9 mouse cellular contexts compared by ENCODE assay signal in genomic region chr10:68318438-68318979, GRCm38 (mm10). TPM values are rescaled to one million over a fixed set of nuclear protein-coding genes. Genes with fewer than 3 reads are reported as not detected.
DNase-seq lines count a peak whose midpoint lies in the region; ATAC-seq and TF ChIP-seq lines count a peak whose summit lies in the region.
"Had no signal": no experiment of that assay in that cellular context is flagged by ENCODE, and none has a peak within 500 bp of the region (broad histone marks: within the 10 kb centered on the region; RNA-seq: fewer than 3 reads in every experiment).

No protein-coding gene starts in this region.

- TF ChIP-seq CTCF in kidney, postnatal 0 days (IDR thresholded peaks at IDR 0.05; ENCODE audit: low read depth): no peak

- H3K4me2 ChIP-seq in kidney, embryonic 14.5 days (replicated peaks; ENCODE audit: low read depth, low read length): no peak overlapping the region
- H3K4me2 ChIP-seq in kidney, postnatal 0 days (ENCODE audit: low read length): no peak overlapping the region
- H3K4me2 ChIP-seq: hindbrain, embryonic 13.5 days had no signal

- peak overlapping the region; percentile 71; the same call in 1 of the 2 replicates for H3K27ac ChIP-seq in kidney, embryonic 14.5 days (ENCODE audit: low read depth, low read length)
- peak overlapping the region; percentile 81 for H3K27ac ChIP-seq in kidney, postnatal 0 days
- H3K27ac ChIP-seq: hindbrain, embryonic 13.5 days had no signal

- no peaks in the 10 kb centered on the region for H3K9me3 ChIP-seq in kidney, embryonic 14.5 days (ENCODE audit: control insufficient read depth, low read length)
- H3K9me3 ChIP-seq in kidney, postnatal 0 days (replicated peaks; ENCODE audit: low read length): no peaks in the 10 kb centered on the region
- H3K9me3 ChIP-seq: hindbrain, embryonic 13.5 days had no signal

- no peaks in the 10 kb centered on the region for H3K36me3 ChIP-seq in kidney, embryonic 14.5 days (ENCODE audit: control insufficient read depth, insufficient read depth, low read length)
- H3K36me3 ChIP-seq in kidney, postnatal 0 days (ENCODE audit: insufficient read depth, low read length): no peaks in the 10 kb centered on the region
- H3K36me3 ChIP-seq: hindbrain, embryonic 13.5 days had no signal

- no peaks in the 10 kb centered on the region for H3K27me3 ChIP-seq in kidney, embryonic 14.5 days (ENCODE audit: control insufficient read depth, insufficient read depth, low read length)
- H3K27me3 ChIP-seq in kidney, postnatal 0 days (ENCODE audit: insufficient read depth, low read length): no peaks in the 10 kb centered on the region
- H3K27me3 ChIP-seq: hindbrain, embryonic 13.5 days had no signal

- DNase-seq in kidney, adult 11 months: no peak
- DNase-seq in adrenal gland, postnatal 25 days: peak; percentile 5
- DNase-seq in heart, adult 8-10 months (ENCODE audit: low spot score): peak; percentile 3
- DNase-seq in kidney, postnatal 0 days (ENCODE audit: low spot score): peak; percentile 59
- no peak for DNase-seq in cerebellum, adult 11 months
- no peak for DNase-seq in ovary, postnatal 10 days (ENCODE audit: low spot score)

- H3K9ac ChIP-seq in kidney, embryonic 14.5 days (ENCODE audit: low read depth, low read length): no peak overlapping the region
- no peak overlapping the region for H3K9ac ChIP-seq in kidney, postnatal 0 days (ENCODE audit: low read depth, low read length)
- H3K9ac ChIP-seq: hindbrain, embryonic 13.5 days had no signal

- no peak for ATAC-seq in kidney, embryonic 14.5 days (ENCODE audit: low FRiP score, low TSS enrichment)
- ATAC-seq in kidney, postnatal 0 days (replicated peaks; ENCODE audit: low FRiP score, low read depth): no peak
- no peak for ATAC-seq in CD4-positive, CD25-positive, alpha-beta regulatory T cell, adult 4 months

- WGBS in kidney, embryonic 14.5 days: 50% methylated on average over 6 of the region's 6 CpGs
- WGBS in kidney, postnatal 0 days: 44% methylated on average over 6 of the region's 6 CpGs

- H3K4me3 ChIP-seq in kidney, embryonic 14.5 days (ENCODE audit: low read length): no peak overlapping the region
- H3K4me3 ChIP-seq in kidney, postnatal 0 days (replicated peaks; ENCODE audit: low read depth, low read length): no peak overlapping the region
- H3K4me3 ChIP-seq: hindbrain, embryonic 13.5 days had no signal

- peaks cover 10% of the 10 kb centered on the region; the same call in 1 of the 2 replicates for H3K4me1 ChIP-seq in kidney, embryonic 14.5 days (ENCODE audit: control insufficient read depth, insufficient read depth, low read length)
- 0 out of 2 replicates have a peak, but pooled peaks cover 7% of the 10 kb centered on the region for H3K4me1 ChIP-seq in kidney, postnatal 0 days (replicated peaks; ENCODE audit: insufficient read depth, low read length)
- H3K4me1 ChIP-seq: hindbrain, embryonic 13.5 days had no signal

RNA-seq across cellular contexts. Expression of gene Arid5b, which starts 40.0 kb away (rescaled TPM):
- polyA plus RNA-seq in kidney, embryonic 14.5 days (2014; fragmentation: Nextera tagmentation; extraction: Ambion mirVana): 36.1 and 42.9 TPM in 2 replicates
- 36.8 and 37.2 TPM in 2 replicates for total RNA-seq in adrenal gland, postnatal 25 days (2021)
- 10 to 100 TPM; 17.7 to 25.4 (median 18.5) TPM for total RNA-seq in heart, adult 8-10 months (2022)
- polyA plus RNA-seq in kidney, postnatal 0 days (2015; fragmentation: Nextera tagmentation; extraction: Ambion mirVana): 30.3 and 31.1 TPM in 2 replicates
- 10 to 100 TPM; 63.9 to 78.6 TPM for polyA plus RNA-seq in CD4-positive, CD25-positive, alpha-beta regulatory T cell, adult 4 months (2017; shearing (Covaris generic))

Comparison
In these comparisons a context has a peak if more than half of its experiments do, and no peak if none do; other contexts are left out.
1. DNase-seq: peak in adrenal gland, postnatal 25 days (single experiment), heart, adult 8-10 months (single experiment) and kidney, postnatal 0 days (single experiment); none in kidney, adult 11 months (single experiment), cerebellum, adult 11 months (single experiment) and ovary, postnatal 10 days (single experiment).